Mouse (Mus musculus): ENCODE measurements at regions not wholly inside any gene's neighbourhood (a gene's known extent, or its start where the extent isn't known, plus 50 kb on each side); places are given as distances from the start of the nearest gene placed in this dataset.

GRCm38 (mm10) chr10:117540112-117540594 lies 89.1 kb upstream of the Cpm start:
- Histone ChIP-seq H3K36me3 (ENCODE audit: control insufficient read depth, insufficient read depth, low read length) (no peaks in the 10 kb centered on the region), H3K4me3 (ENCODE audit: low read depth, low read length) (no peak overlapping the region), H3K9me3 (replicated peaks; ENCODE audit: control insufficient read depth, low read length) (no peaks in the 10 kb centered on the region), H3K27me3 (ENCODE audit: control insufficient read depth, insufficient read depth, low read length) (no peaks in the 10 kb centered on the region), H3K9ac (ENCODE audit: low read depth, low read length) (no peak overlapping the region), H3K4me1 (ENCODE audit: control insufficient read depth, insufficient read depth, low read length) (no peaks in the 10 kb centered on the region), H3K27ac (ENCODE audit: low read depth, low read length) (no peak overlapping the region), H3K4me2 (no peak overlapping the region)
- 77% methylated on average over 2 of the region's 2 CpGs for WGBS (ENCODE audit: insufficient replicate concordance)
- no peak for ATAC-seq (replicated peaks; ENCODE audit: insufficient number of reproducible peaks, low FRiP score, low TSS enrichment)

DNA sequence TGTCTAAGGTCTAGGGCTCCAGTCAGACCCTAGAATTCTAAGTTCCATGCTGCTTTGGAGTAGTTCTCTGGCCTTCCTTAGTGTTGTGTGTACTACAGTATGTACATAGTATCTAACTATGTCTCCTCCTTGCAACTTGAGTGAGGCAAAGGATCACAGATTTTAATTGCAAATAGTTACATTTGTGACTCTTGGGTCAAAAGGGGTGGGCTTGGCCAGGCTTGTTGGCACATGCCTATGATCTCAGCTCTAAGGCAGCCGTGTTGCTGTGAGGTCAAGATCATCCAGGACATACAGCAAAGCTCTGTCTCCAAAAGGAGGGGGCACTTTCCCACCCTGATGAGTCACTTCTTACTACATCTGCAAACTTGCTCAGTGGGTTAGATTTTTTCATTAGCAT lies 89.8 kb upstream of the Cpm start:
- Histone ChIP-seq H3K9me3 (replicated peaks; ENCODE audit: control insufficient read depth, low read length) (no peaks in the 10 kb centered on the region), H3K4me3 (ENCODE audit: low read depth, low read length) (no peak overlapping the region), H3K9ac (ENCODE audit: low read depth, low read length) (no peak overlapping the region), H3K27ac (ENCODE audit: low read depth, low read length) (no peak overlapping the region), H3K4me2 (no peak overlapping the region), H3K36me3 (ENCODE audit: control insufficient read depth, insufficient read depth, low read length) (no peaks in the 10 kb centered on the region), H3K27me3 (ENCODE audit: control insufficient read depth, insufficient read depth, low read length) (no peaks in the 10 kb centered on the region), H3K4me1 (ENCODE audit: control insufficient read depth, insufficient read depth, low read length) (no peaks in the 10 kb centered on the region)
- 48% methylated on average over 1 of the region's 1 CpGs for WGBS (ENCODE audit: insufficient replicate concordance)
- ATAC-seq (replicated peaks; ENCODE audit: insufficient number of reproducible peaks, low FRiP score, low TSS enrichment), result no peak

DNA sequence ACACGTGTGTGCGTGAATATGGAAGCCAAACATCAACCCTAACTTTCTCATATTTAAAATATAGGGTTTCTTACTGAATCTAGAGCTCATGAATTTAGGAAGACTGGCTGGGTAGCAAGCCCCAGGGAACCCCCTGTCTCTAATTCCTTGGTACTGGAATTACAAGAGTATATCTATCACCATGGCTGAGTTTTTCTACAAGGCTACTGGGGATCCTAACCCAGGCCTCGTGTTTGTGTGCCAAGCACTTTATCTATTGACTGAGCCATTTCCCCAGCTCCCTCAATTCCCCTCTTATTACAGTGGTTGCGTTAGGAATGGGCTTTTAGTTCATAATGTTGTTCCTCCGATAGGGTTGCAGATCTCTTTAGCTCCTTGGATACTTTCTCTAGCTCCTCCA lies 90.6 kb upstream of the Cpm start:
- Histone ChIP-seq H3K36me3 (ENCODE audit: control insufficient read depth, insufficient read depth, low read length) (no peaks in the 10 kb centered on the region), H3K27me3 (ENCODE audit: control insufficient read depth, insufficient read depth, low read length) (no peaks in the 10 kb centered on the region), H3K4me3 (ENCODE audit: low read depth, low read length) (no peak overlapping the region), H3K9ac (ENCODE audit: low read depth, low read length) (no peak overlapping the region), H3K4me2 (no peak overlapping the region), H3K9me3 (replicated peaks; ENCODE audit: control insufficient read depth, low read length) (no peaks in the 10 kb centered on the region), H3K4me1 (ENCODE audit: control insufficient read depth, insufficient read depth, low read length) (no peaks in the 10 kb centered on the region), H3K27ac (ENCODE audit: low read depth, low read length) (no peak overlapping the region)
- no peak for ATAC-seq (replicated peaks; ENCODE audit: insufficient number of reproducible peaks, low FRiP score, low TSS enrichment)
- WGBS (ENCODE audit: insufficient replicate concordance), result 72% methylated on average over 5 of the region's 5 CpGs

GRCm38 (mm10) chr10:117536769-117537599 lies 92.3 kb upstream of the Cpm start:
- Histone ChIP-seq H3K4me1 (ENCODE audit: control insufficient read depth, insufficient read depth, low read length) (no peaks in the 10 kb centered on the region), H3K9ac (ENCODE audit: low read depth, low read length) (no peak overlapping the region), H3K27me3 (ENCODE audit: control insufficient read depth, insufficient read depth, low read length) (no peaks in the 10 kb centered on the region), H3K27ac (ENCODE audit: low read depth, low read length) (no peak overlapping the region), H3K36me3 (ENCODE audit: control insufficient read depth, insufficient read depth, low read length) (no peaks in the 10 kb centered on the region), H3K4me3 (ENCODE audit: low read depth, low read length) (no peak overlapping the region), H3K4me2 (no peak overlapping the region), H3K9me3 (replicated peaks; ENCODE audit: control insufficient read depth, low read length) (no peaks in the 10 kb centered on the region)
- WGBS (ENCODE audit: insufficient replicate concordance), result 87% methylated on average over 15 of the region's 15 CpGs
- no peak for ATAC-seq (replicated peaks; ENCODE audit: insufficient number of reproducible peaks, low FRiP score, low TSS enrichment)

DNA sequence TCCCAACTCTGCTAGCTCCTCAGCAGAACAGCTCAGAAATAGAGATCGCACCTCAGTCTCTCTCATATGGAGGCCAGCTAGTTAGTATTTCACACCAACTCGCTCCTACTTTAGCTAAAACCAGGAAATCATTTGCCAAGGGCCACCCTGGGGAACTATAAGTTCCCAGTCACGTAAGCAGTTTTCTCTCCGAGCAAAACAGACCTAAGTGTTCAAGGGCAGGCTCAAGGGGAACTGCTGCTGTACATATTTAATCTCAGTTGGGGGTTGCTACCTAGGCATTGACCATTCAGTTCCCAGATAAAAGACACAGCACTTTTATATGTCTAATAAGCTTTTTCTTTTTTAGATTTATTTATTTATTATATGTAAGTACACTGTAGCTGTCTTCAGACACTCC lies 93.5 kb upstream of the Cpm start:
- ATAC-seq (replicated peaks; ENCODE audit: insufficient number of reproducible peaks, low FRiP score, low TSS enrichment), result no peak
- H3K27me3 ChIP-seq (ENCODE audit: control insufficient read depth, insufficient read depth, low read length), result no peaks in the 10 kb centered on the region
- H3K4me2 ChIP-seq, result no peak overlapping the region
- no peaks in the 10 kb centered on the region for H3K9me3 ChIP-seq (replicated peaks; ENCODE audit: control insufficient read depth, low read length)
- no peak overlapping the region for H3K27ac ChIP-seq (ENCODE audit: low read depth, low read length)
- no peak overlapping the region for H3K4me3 ChIP-seq (ENCODE audit: low read depth, low read length)
- H3K4me1 ChIP-seq (ENCODE audit: control insufficient read depth, insufficient read depth, low read length), result no peaks in the 10 kb centered on the region
- H3K9ac ChIP-seq (ENCODE audit: low read depth, low read length), result no peak overlapping the region
- WGBS (ENCODE audit: insufficient replicate concordance), result 74% methylated on average over 4 of the region's 4 CpGs
- no peaks in the 10 kb centered on the region for H3K36me3 ChIP-seq (ENCODE audit: control insufficient read depth, insufficient read depth, low read length)

DNA sequence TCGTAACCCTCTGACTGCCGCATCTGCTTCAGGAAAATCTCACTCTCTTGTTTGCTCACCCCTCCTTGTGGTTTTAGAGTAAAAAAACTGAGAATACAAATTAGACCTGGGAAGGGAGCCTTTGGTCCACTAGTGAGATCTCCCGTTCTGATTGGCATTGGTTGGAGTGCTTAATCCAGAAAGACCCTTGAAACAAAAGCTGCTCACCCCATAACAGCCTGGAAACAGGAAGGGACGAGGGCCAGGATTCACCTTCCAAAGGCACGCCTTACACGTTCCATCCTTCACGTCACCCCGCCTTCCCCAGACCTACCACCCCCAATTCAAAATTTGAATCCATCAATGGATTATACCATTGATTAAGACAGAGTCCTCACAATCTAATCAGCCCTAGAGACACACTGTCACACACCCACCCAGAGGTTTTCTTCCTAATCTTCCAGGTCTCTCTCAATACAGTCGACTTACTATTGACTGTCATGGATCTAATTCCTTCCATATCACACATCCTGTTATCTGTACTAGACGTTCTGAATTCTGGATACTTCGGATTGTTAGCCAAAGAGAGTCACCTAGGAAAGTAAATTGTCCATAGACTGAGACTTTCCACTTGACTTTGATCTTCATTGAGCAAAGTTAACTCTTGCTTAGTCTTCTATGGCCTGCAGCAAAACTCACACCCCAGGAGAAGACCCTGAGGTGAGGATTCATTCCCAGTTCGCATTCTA lies 94.1 kb upstream of the Cpm start:
- Histone ChIP-seq H3K4me2 (no peak overlapping the region), H3K9me3 (replicated peaks; ENCODE audit: control insufficient read depth, low read length) (no peaks in the 10 kb centered on the region), H3K36me3 (ENCODE audit: control insufficient read depth, insufficient read depth, low read length) (no peaks in the 10 kb centered on the region), H3K27me3 (ENCODE audit: control insufficient read depth, insufficient read depth, low read length) (no peaks in the 10 kb centered on the region), H3K27ac (ENCODE audit: low read depth, low read length) (no peak overlapping the region), H3K9ac (ENCODE audit: low read depth, low read length) (no peak overlapping the region), H3K4me1 (ENCODE audit: control insufficient read depth, insufficient read depth, low read length) (no peaks in the 10 kb centered on the region), H3K4me3 (ENCODE audit: low read depth, low read length) (no peak overlapping the region)
- no peak for ATAC-seq (replicated peaks; ENCODE audit: insufficient number of reproducible peaks, low FRiP score, low TSS enrichment)
- WGBS (ENCODE audit: insufficient replicate concordance), result 78% methylated on average over 12 of the region's 12 CpGs

DNA sequence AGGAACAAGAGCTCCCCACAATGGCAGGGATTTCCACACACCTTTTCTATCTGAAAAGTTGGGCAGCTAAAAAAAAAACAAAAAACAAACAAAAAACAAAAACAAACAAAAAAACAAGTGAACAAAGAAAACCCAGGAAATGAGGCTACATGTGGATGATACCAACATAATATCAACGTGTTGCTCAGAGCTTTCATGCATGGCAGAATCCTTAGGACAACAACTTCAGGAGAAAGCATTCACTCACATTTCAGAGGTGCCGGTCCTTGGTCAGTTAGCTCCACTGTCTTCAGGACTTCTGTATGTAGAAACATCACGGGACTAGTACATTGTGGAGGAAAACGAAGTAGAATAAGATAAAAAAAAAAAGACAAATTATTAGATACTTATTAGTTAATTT lies 94.8 kb upstream of the Cpm start:
- WGBS (ENCODE audit: insufficient replicate concordance), result 80% methylated on average over 4 of the region's 4 CpGs
- Histone ChIP-seq H3K9ac (ENCODE audit: low read depth, low read length) (no peak overlapping the region), H3K4me1 (ENCODE audit: control insufficient read depth, insufficient read depth, low read length) (no peaks in the 10 kb centered on the region), H3K4me2 (no peak overlapping the region), H3K36me3 (ENCODE audit: control insufficient read depth, insufficient read depth, low read length) (no peaks in the 10 kb centered on the region), H3K27me3 (ENCODE audit: control insufficient read depth, insufficient read depth, low read length) (no peaks in the 10 kb centered on the region), H3K27ac (ENCODE audit: low read depth, low read length) (no peak overlapping the region), H3K9me3 (replicated peaks; ENCODE audit: control insufficient read depth, low read length) (no peaks in the 10 kb centered on the region), H3K4me3 (ENCODE audit: low read depth, low read length) (no peak overlapping the region)
- ATAC-seq (replicated peaks; ENCODE audit: insufficient number of reproducible peaks, low FRiP score, low TSS enrichment), result no peak

GRCm38 (mm10) chr10:117533541-117534386 lies 95.5 kb upstream of the Cpm start:
- no peak overlapping the region for H3K4me3 ChIP-seq (ENCODE audit: low read depth, low read length)
- H3K27ac ChIP-seq (ENCODE audit: low read depth, low read length), result no peak overlapping the region
- no peaks in the 10 kb centered on the region for H3K36me3 ChIP-seq (ENCODE audit: control insufficient read depth, insufficient read depth, low read length)
- no peaks in the 10 kb centered on the region for H3K27me3 ChIP-seq (ENCODE audit: control insufficient read depth, insufficient read depth, low read length)
- ATAC-seq (replicated peaks; ENCODE audit: insufficient number of reproducible peaks, low FRiP score, low TSS enrichment), result no peak
- no peak overlapping the region for H3K4me2 ChIP-seq
- H3K9ac ChIP-seq (ENCODE audit: low read depth, low read length), result no peak overlapping the region
- H3K4me1 ChIP-seq (ENCODE audit: control insufficient read depth, insufficient read depth, low read length), result no peaks in the 10 kb centered on the region
- 77% methylated on average over 8 of the region's 8 CpGs for WGBS (ENCODE audit: insufficient replicate concordance)
- H3K9me3 ChIP-seq (replicated peaks; ENCODE audit: control insufficient read depth, low read length), result no peaks in the 10 kb centered on the region

All from heart, embryonic 11.5 days (tissue).